Mouse (Mus musculus): ENCODE measurements around the gene Rpl18. TPM values are rescaled to one million over a fixed set of nuclear protein-coding genes. Genes with fewer than 3 reads are reported as not detected.

The Rpl18 gene
- polyA plus RNA-seq, 1 experiment from 2014 or later: 893 TPM

DNA sequence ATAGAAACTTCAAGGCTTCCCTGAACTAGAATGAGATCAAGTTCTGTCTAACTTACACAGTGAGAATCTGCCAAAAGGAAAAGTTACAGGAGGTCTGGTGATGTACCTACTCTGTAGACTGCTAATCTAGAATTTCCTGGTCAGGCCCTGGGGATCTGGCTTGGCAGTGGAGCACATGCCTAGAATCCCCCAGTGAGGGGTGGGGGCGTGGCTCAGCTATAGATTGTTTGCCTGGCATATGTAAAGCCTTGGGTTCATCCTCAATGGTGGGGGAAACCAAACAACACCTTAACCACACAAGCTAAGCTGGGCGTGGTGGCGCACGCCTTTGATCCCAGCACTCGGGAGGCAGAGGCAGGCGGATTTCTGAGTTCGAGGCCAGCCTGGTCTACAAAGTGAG is 17.4 kb upstream of the Rpl18 start:
- Histone ChIP-seq H3K4me1 (replicated peaks; ENCODE audit: control insufficient read depth, insufficient read depth) (0 out of 2 replicates have a peak, but pooled peaks cover 3% of the 10 kb centered on the region), H3K9me3 (ENCODE audit: control insufficient read depth, low read length) (no peaks in the 10 kb centered on the region), H3K27ac (replicated peaks) (no peak overlapping the region), H3K27me3 (ENCODE audit: control insufficient read depth, insufficient read depth, low read length) (no peaks in the 10 kb centered on the region), H3K4me3 (ENCODE audit: low read depth, low read length) (no peak overlapping the region), H3K36me3 (ENCODE audit: control insufficient read depth, insufficient read depth, low read length) (no peaks in the 10 kb centered on the region), H3K4me2 (replicated peaks; ENCODE audit: low read depth) (no peak overlapping the region), H3K9ac (ENCODE audit: low read length) (no peak overlapping the region)
- TF ChIP-seq CTCF (IDR thresholded peaks at IDR 0.05; ENCODE audit: low read depth) (no peak), EP300 (optimal IDR thresholded peaks at IDR 0.05) (no peak)
- 87% methylated on average over 6 of the region's 7 CpGs for WGBS
- no peak for DNase-seq (ENCODE audit: low spot score)
- no peak for ATAC-seq (ENCODE audit: low FRiP score, low TSS enrichment)

DNA sequence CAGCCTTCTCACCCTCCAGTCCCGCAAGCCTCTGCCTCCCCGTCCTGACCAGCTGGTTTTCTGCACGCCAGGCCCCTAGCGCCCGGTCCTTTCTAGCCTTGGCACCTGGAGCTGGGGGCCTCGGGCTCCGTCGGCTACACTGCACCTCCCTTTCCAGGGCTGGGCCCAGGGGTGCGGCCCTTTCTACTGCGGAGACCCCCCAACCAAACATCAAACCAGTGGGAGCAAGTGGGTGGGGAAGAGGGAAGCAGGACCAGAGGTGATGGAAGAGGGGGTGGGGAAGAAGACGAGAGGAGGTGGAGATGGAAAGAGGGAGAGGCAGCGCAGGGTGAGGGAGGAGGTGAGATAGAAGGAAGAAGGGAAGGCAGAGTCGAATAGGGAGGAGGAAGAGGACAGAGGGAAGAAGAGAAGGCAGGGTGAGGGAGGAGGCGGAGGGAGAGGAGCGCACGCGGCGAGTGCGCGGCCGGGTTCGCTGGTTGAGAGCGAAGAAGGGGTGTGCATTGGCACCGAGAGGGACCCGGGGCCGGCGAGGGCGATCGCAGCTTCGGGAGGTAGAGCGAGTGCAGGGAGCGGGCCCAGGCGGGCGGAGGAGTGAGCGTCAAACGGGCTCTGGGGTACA is 15.6 kb upstream of the Rpl18 start, which contains the start of gene Car11:
Gene Car11 (plus strand): TSS at position 321 of the 619 bp plus-strand sequence.
- peak within 1 kb of the TSS; percentile 61 for H3K4me2 ChIP-seq (replicated peaks; ENCODE audit: low read depth)
- no peak within 1 kb of the TSS for H3K27ac ChIP-seq (replicated peaks)
- TF ChIP-seq EP300 (optimal IDR thresholded peaks at IDR 0.05) (no peak), CTCF (IDR thresholded peaks at IDR 0.05; ENCODE audit: low read depth) (no peak)
- H3K4me3 ChIP-seq (ENCODE audit: low read depth, low read length): peak within 1 kb of the TSS; percentile 40
- 2% methylated on average over 36 of the region's 36 CpGs for WGBS
- H3K4me1 ChIP-seq (replicated peaks; ENCODE audit: control insufficient read depth, insufficient read depth): peaks cover 6% of the 10 kb centered on the region; the same call in 1 of the 2 replicates
- peak within 1 kb of the TSS; percentile 55 for H3K9ac ChIP-seq (ENCODE audit: low read length)
- no peaks in the 10 kb centered on the region for H3K36me3 ChIP-seq (ENCODE audit: control insufficient read depth, insufficient read depth, low read length)
- H3K27me3 ChIP-seq (ENCODE audit: control insufficient read depth, insufficient read depth, low read length): no peaks in the 10 kb centered on the region
- ATAC-seq (ENCODE audit: low FRiP score, low TSS enrichment) (no peak), DNase-seq (ENCODE audit: low spot score) (no peak)
- no peaks in the 10 kb centered on the region for H3K9me3 ChIP-seq (ENCODE audit: control insufficient read depth, low read length)

DNA sequence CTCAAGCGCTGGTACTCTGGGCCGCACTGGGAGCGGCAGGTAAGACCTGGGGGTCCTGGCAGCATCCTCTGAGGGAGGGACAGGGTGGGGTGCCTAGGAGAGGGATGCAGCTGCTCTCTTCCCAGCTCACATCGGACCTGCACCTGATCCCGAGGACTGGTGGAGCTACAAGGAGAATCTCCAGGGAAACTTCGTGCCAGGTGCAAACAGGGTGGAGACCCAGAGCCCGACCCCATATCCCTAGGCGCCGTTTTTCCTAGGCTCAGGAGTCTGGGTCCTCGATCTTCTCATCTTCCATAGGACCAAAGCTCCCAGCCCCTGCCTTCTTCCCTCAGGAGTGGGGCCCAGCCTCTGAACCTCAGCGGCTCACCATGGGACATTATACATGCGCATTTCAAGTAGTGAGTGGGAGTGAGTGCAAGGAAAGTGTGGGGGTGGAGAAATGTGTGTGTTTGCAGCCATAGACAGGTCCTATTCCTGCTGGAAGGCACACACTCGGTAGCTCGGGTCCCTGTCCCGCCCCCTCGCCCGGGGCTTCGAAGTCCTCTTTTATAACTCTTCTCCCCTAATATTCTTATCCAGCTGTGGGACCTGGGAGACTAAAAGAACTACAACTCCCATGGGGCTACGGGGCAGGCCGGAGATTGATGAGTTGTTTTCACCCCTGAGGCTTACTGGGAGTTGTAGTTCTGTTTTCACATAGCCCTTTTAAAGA is 14.8 kb upstream of the Rpl18 start:
- no peak overlapping the region for H3K27ac ChIP-seq (replicated peaks)
- TF ChIP-seq CTCF (IDR thresholded peaks at IDR 0.05; ENCODE audit: low read depth): no peak
- no peak for TF ChIP-seq EP300 (optimal IDR thresholded peaks at IDR 0.05)
- no peaks in the 10 kb centered on the region for H3K36me3 ChIP-seq (ENCODE audit: control insufficient read depth, insufficient read depth, low read length)
- peaks cover 6% of the 10 kb centered on the region; the same call in 1 of the 2 replicates for H3K4me1 ChIP-seq (replicated peaks; ENCODE audit: control insufficient read depth, insufficient read depth)
- H3K9ac ChIP-seq (ENCODE audit: low read length): peak overlapping the region; percentile 55; the same call in 1 of the 2 replicates
- peak overlapping the region; percentile 61 for H3K4me2 ChIP-seq (replicated peaks; ENCODE audit: low read depth)
- peak overlapping the region; percentile 40 for H3K4me3 ChIP-seq (ENCODE audit: low read depth, low read length)
- WGBS: 2% methylated on average over 20 of the region's 20 CpGs
- ATAC-seq (ENCODE audit: low FRiP score, low TSS enrichment) (no peak; the same call in 1 of the 2 replicates), DNase-seq (ENCODE audit: low spot score) (peak; percentile 72)
- no peaks in the 10 kb centered on the region for H3K9me3 ChIP-seq (ENCODE audit: control insufficient read depth, low read length)
- H3K27me3 ChIP-seq (ENCODE audit: control insufficient read depth, insufficient read depth, low read length): no peaks in the 10 kb centered on the region

DNA sequence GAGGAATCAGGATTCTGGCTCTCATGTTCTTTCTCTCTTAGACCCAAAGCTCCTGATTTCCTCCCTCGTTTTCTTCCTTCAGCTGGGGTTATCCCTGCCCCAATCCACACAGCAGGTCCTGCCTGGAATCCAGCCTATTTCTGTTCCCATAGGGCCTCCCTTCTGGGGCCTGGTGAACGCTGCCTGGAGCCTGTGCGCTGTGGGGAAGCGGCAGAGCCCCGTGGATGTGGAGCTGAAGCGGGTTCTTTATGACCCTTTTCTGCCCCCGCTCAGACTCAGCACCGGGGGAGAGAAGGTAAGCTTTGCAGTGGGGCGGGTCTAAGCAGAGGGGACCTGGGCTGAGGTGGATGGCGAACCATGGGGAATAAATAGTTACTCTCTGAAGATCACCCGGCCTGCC is 14.2 kb upstream of the Rpl18 start:
- no peaks in the 10 kb centered on the region for H3K27me3 ChIP-seq (ENCODE audit: control insufficient read depth, insufficient read depth, low read length)
- DNase-seq (ENCODE audit: low spot score): no peak
- H3K4me3 ChIP-seq (ENCODE audit: low read depth, low read length): peak overlapping the region; percentile 18; the same call in 1 of the 2 replicates
- TF ChIP-seq CTCF (IDR thresholded peaks at IDR 0.05; ENCODE audit: low read depth): no peak
- TF ChIP-seq EP300 (optimal IDR thresholded peaks at IDR 0.05): no peak
- 32% methylated on average over 11 of the region's 11 CpGs for WGBS
- H3K36me3 ChIP-seq (ENCODE audit: control insufficient read depth, insufficient read depth, low read length): no peaks in the 10 kb centered on the region
- ATAC-seq (ENCODE audit: low FRiP score, low TSS enrichment): no peak
- no peaks in the 10 kb centered on the region for H3K9me3 ChIP-seq (ENCODE audit: control insufficient read depth, low read length)
- peak overlapping the region; percentile 28; the same call in 1 of the 2 replicates for H3K9ac ChIP-seq (ENCODE audit: low read length)
- H3K27ac ChIP-seq (replicated peaks): no peak overlapping the region; the same call in 1 of the 2 replicates
- H3K4me2 ChIP-seq (replicated peaks; ENCODE audit: low read depth): peak overlapping the region; percentile 61
- peaks cover 7% of the 10 kb centered on the region; the same call in 1 of the 2 replicates for H3K4me1 ChIP-seq (replicated peaks; ENCODE audit: control insufficient read depth, insufficient read depth)

DNA sequence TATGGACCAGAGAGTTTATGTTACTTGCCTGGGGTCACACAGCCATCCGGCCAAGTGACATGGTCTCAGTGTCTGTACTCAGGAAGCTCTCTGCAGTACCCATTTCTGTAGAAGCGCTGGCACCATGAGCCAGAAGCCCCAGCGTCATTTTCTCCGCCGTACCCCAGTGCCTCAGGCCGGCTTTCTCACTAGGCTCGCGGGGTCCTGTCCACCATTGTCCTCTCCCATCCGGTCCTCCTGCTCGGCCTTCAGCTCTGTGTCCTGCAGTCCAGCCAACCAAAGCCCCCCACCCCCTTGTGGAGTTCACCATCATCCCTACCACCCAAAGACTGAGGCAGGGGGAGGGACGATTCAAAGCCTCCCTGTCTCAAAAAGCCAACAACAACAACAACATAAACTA is 13.7 kb upstream of the Rpl18 start:
- Histone ChIP-seq H3K36me3 (ENCODE audit: control insufficient read depth, insufficient read depth, low read length) (no peaks in the 10 kb centered on the region), H3K9me3 (ENCODE audit: control insufficient read depth, low read length) (no peaks in the 10 kb centered on the region), H3K4me1 (replicated peaks; ENCODE audit: control insufficient read depth, insufficient read depth) (peaks cover 8% of the 10 kb centered on the region; the same call in 1 of the 2 replicates), H3K9ac (ENCODE audit: low read length) (no peak overlapping the region), H3K4me2 (replicated peaks; ENCODE audit: low read depth) (no peak overlapping the region), H3K4me3 (ENCODE audit: low read depth, low read length) (no peak overlapping the region), H3K27me3 (ENCODE audit: control insufficient read depth, insufficient read depth, low read length) (no peaks in the 10 kb centered on the region), H3K27ac (replicated peaks) (no peak overlapping the region)
- 88% methylated on average over 11 of the region's 11 CpGs for WGBS
- DNase-seq (ENCODE audit: low spot score) (no peak), ATAC-seq (ENCODE audit: low FRiP score, low TSS enrichment) (no peak)
- TF ChIP-seq EP300 (optimal IDR thresholded peaks at IDR 0.05) (no peak), CTCF (IDR thresholded peaks at IDR 0.05; ENCODE audit: low read depth) (no peak)

DNA sequence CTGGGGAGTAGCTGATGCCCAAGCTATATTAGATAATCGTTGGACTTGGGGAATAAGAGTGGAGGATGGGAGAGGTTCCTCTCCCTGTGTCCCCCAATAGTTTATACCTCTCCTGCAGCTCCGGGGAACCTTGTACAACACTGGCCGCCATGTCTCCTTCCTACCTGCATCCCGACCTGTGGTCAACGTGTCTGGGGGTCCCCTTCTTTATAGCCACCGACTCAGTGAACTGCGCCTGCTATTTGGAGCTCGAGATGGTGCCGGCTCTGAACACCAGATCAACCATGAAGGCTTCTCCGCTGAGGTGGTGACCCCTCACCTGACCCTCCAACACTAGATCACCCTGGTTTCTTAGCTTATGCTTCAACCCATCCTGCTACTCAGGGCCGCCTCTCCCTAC is 12.9 kb upstream of the Rpl18 start:
- 94% methylated on average over 11 of the region's 11 CpGs for WGBS
- Histone ChIP-seq H3K27me3 (ENCODE audit: control insufficient read depth, insufficient read depth, low read length) (no peaks in the 10 kb centered on the region), H3K4me2 (replicated peaks; ENCODE audit: low read depth) (no peak overlapping the region), H3K4me3 (ENCODE audit: low read depth, low read length) (no peak overlapping the region), H3K4me1 (replicated peaks; ENCODE audit: control insufficient read depth, insufficient read depth) (peaks cover 8% of the 10 kb centered on the region; the same call in 1 of the 2 replicates), H3K9ac (ENCODE audit: low read length) (no peak overlapping the region), H3K27ac (replicated peaks) (no peak overlapping the region), H3K36me3 (ENCODE audit: control insufficient read depth, insufficient read depth, low read length) (no peaks in the 10 kb centered on the region), H3K9me3 (ENCODE audit: control insufficient read depth, low read length) (no peaks in the 10 kb centered on the region)
- no peak for DNase-seq (ENCODE audit: low spot score)
- ATAC-seq (ENCODE audit: low FRiP score, low TSS enrichment): no peak
- TF ChIP-seq CTCF (IDR thresholded peaks at IDR 0.05; ENCODE audit: low read depth) (no peak), EP300 (optimal IDR thresholded peaks at IDR 0.05) (no peak)

Data from stomach, postnatal 0 days (tissue).